Mouse (Mus musculus) right cerebral cortex, postnatal 36 days (tissue): ENCODE measurements around the gene Npepps.
"Not testable (repeated sequence)": the region's sequence is repeated elsewhere in the genome, so short reads cannot be mapped to it uniquely, and the experiment has no call there.

Source experiments
- DNase-seq, 2 experiments: peaks; one replicate each; pipeline ENCODE4 v3.0.0; 2022; ENCODE audit warnings: low spot score in 2 of 2, mixed read lengths in 1 of 2

Gene Npepps

GRCm38 (mm10) chr11:97296542-97296941 lies 16.1 kb upstream of the Npepps start:
- no peak for DNase-seq

- DNase-seq: no peak
These were observed 12.3 kb upstream of the Npepps start for GRCm38 (mm10) chr11:97292731-97293130.

- DNase-seq: no peak
These were observed 9.1 kb upstream of the Npepps start for GRCm38 (mm10) chr11:97289276-97290230.

DNA sequence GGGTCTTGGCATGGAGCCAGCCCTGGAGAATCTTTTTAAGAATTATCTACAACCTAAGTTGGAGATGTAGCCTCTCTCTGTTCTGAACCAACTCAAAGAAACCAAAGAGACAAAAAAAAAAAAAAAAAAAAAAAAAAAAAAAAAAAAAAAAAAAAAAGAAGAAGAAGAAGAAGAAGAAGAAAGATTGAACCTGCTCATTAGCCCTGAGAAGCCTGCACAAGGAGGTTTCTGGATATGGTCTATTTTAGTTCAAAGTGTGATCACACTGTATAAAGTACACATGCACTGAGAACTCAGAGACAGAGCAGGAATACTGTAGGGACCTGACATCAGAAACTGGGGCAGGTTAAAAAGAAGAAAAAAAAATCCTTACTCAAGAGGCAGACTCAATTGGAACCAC lies 7.2 kb upstream of the Npepps start:
- DNase-seq: no peak

DNA sequence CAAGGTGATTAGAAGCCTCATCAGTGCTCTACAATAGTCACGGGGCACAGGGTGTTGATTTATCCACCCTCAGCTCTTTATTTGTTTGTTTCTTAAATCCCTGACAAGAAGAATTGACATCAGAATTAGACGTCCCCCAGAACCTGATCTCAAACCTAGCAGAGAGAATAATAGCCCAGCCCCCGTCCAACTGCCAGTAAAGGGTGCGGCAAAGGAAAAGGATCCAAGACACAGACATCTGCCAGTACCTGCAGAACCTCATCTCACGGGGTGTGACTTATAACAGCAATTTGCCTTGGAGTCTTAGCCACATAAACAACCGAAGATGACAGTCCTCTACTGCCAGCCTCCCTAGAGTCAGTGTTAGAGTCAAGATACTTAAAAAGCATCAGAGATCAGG lies 6.5 kb upstream of the Npepps start:
- no peak for DNase-seq

DNA sequence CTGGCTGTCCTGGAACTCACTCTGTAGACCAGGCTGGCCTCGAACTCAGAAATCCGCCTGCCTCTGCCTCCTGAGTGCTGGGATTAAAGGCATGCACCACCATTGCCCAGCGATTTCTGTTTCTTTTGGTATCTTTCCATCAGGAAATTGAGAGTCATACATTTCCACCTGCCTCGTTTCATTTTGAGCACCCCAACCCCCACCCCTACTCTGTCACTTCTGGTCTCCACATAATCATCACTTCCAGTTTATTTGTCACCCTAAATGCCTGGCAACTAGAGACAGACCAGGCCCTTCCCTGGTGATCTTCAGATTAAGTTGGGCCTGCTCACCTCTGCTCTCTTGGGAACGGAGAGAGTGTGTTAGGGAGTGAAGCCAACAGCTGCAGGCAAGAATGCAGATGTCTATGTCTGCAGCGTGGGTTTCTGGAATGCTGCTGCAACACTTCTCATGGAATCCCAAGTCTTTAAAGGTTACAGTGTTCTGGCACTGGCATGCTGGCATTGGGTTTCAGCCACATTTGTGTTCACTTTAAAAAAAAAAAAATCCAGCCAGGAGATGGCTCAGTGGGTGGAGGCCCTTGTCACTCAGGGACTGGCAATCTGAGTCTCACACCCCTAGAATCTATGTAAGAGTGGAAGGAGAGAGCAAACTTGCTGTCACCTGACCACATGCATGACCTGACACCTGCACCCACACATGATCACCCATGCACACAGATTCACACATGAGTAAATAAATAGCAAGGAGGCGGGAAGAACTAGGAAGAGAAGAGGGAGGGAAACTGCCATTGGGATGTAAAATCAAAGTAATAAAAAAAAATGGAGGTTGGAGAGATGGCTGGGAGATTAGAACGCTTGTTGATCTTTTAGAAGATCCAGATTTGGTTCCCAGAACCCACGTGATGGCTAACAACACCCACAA lies 5.7 kb upstream of the Npepps start:
- no peak for DNase-seq

- DNase-seq: no peak
These were observed 4.4 kb upstream of the Npepps start for GRCm38 (mm10) chr11:97284854-97285253.

- DNase-seq: no peak
These were observed 1.7 kb upstream of the Npepps start for GRCm38 (mm10) chr11:97282179-97282578.

- DNase-seq: peak; percentile 20 to 30
These were observed 828 bp downstream of the Npepps start for GRCm38 (mm10) chr11:97279405-97280215.

DNA sequence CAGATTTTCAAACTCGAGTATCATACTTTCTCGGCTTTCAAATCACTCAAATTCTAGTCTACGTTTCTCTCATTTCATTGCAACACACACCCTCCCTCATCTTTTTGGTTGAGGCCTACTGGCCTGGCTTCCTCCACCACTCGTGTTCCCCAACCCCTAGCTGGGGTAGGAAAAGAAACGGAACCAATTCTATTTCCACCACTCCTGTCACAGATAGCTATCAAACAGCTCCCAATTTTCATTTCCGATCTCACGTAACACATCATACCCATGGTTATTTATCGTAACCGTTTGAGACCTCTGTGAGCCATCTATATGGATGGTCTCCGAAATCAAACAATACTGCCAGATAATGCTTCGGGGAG lies 1.4 kb downstream of the Npepps start:
- no peak for DNase-seq

GRCm38 (mm10) chr11:97278456-97278855 lies 2.0 kb downstream of the Npepps start:
- DNase-seq: no peak

DNA sequence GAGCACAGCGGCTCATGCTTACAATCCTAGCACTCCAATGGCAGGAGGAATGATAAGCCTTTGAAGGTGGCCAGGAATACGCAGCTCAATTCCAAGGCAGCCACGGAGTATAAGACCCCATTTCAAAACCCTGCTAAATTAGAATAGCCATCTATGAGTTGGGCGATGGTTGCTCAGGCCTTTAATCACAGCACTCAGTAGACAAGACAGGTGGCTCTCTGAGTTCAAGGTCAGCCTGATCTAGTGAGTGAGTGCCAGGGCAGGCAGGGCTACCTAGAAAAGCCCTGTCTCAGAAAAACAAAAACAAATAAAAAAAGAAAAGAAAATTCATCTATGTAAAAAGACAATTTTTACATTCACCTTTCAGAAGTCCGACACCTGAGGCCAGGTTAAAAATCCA lies 3.3 kb downstream of the Npepps start:
- no peak for DNase-seq

DNA sequence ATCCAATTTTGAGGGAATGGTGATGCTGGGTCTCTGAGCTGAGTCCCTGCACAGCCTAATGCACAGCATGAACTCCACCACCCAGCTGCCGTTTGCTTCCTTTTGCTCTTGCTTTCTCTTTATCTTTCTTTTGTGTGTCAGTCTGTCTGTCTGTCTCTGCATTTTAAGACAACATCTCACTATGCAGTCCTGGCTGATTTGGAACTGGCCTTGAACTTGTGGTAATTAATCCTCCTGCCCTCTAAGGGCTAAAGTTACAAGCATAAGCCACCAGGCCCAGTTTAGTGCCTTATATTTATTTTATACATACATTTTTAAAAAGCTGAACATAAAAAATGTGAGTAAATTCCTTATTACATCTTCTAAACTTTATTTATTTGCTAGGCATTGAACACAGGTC lies 4.4 kb downstream of the Npepps start:
- DNase-seq: no peak

DNA sequence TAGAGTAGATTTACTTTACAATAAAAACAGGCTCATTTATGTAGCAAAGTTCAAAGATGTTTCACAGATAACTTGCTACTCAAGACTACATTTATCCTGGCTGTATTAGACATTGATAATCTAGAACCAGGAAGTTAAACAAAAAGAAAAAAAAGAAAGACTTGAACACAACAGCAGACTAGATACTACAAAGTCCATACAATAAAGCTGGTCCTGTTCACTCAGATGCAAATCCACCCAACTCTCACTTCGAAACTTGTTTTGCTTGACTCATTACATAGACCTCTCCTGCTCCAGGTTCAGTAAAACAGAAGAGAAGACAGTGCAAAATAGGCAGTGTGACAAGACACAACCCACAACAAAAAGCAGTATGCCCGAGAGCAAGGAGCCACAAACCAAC lies 5.1 kb downstream of the Npepps start:
- DNase-seq: no peak

GRCm38 (mm10) chr11:97274947-97275346 lies 5.5 kb downstream of the Npepps start:
- DNase-seq: not testable (repeated sequence)

DNA sequence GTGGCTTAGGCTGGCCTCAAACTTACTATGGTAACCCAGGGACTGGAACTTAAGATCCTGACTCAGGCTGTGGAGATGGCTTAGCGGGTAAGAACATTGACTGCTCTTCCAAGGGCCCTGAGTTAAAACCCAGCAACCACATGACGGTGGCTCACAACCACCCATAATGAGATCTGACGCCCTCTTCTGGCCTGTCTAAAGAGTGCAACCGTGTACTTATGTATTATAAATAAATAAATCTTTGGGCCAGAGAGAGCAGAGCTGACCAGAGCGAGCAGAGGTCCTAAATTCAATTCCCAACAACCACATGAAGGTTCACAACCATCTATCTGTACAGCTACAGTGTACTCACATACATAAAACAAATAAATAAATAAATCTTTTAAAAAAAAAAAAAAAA lies 6.8 kb downstream of the Npepps start:
- no peak for DNase-seq

GRCm38 (mm10) chr11:97272835-97273234 lies 7.6 kb downstream of the Npepps start:
- DNase-seq: no peak

DNA sequence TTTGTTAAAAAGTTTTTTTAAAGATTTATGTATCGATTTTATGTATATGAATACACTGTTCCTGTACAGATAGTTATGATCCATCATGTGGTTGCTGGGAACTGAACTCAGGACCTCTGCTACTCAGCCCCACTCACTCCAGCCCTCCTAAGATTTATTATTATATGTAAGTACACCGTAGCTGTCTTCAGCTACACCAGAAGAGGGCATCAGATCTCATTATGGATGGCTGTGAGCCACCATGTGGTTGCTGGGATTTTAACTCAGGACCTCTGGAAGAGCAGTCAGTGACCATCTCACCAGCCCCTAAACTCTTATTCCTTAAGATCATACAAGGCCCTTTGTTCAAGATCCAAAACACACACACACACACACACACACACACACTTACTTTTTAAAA lies 10.4 kb downstream of the Npepps start:
- DNase-seq: not testable (repeated sequence)

DNA sequence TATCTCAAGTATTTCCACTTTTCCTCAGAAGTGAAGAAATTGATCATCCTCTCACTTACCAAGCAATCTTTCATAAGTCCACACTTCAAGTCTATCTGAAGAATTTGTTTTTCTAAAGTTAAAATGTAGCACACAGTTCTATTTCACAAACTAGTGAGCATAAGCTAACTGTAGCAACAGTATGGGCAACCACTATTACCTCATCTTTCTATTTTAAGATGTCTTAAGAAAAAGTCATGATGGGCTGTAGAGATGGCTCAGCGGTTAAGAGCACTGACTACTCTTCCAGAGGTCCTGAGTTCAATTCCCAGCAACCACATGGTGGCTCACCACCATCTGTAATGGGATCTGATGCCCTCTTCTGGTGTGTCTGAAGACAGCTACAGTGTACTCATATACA lies 13.9 kb downstream of the Npepps start:
- DNase-seq: not testable (repeated sequence)

GRCm38 (mm10) chr11:97249649-97250048 lies 30.8 kb downstream of the Npepps start:
- not testable (repeated sequence) for DNase-seq

DNA sequence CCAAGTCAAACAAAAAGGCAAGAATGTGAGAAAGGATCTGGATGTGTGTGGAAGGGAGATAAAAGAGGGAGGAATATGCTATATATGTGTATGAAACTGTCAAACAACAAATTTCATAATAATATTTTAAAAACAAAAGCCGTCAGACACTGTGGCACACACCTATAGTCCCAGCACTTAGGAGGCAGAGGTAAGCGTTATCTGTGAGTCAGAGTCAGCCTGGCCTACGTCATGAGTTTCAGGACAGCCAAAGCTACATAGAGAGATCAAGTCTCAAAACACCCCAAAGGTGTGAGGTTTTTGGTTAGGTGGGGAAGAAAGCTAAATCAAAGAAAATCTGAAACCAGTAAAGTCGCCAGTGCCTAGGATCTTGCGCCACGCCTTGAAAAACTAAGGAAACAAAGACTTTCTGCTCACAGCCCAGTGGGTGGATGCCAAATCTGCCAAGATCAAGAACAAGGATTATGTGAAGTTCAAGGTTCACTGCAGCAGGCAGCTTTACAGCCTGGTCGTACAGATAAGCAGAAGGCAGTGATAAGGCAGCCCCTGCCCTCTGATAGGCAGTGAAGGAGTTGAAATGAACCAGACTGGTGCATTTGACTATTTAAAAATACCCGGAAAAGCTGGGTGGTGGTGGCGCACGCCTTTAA lies 33.8 kb downstream of the Npepps start:
- no peak for DNase-seq
